Mouse (Mus musculus) liver, embryonic 11.5 days (tissue): ENCODE measurements around the gene Tango2. TPM values are rescaled to one million over a fixed set of nuclear protein-coding genes. Genes with fewer than 3 reads are reported as not detected.

ENCODE experiments used
- ATAC-seq: fragments of 200-750 bp; cut with Nextera tagmentation; replicated peaks from 2 replicates; pipeline ENCODE4 v1.8.0; 2017; ENCODE audit warnings: moderate number of reproducible peaks, mild to moderate bottlenecking, moderate TSS enrichment, moderate library complexity; ENCODE audit not compliant: low FRiP score
- DNase-seq: peaks from one replicate; pipeline ENCODE4 v3.0.0-alpha.2; 2017; ENCODE audit warnings: low spot score
- H3K27ac ChIP-seq: fragments of 300-500 bp; sonication (generic); 2 replicates; pipeline ENCODE4 v1.5.1; 2014; ENCODE audit warnings: mild to moderate bottlenecking, low read depth, low read length, control low read depth
- H3K27me3 ChIP-seq: fragments of 300-500 bp; sonication (generic); replicated peaks from 2 replicates; pipeline ENCODE4 v1.6.1; 2014; ENCODE audit warnings: low read length, mixed read lengths; ENCODE audit not compliant: control insufficient read depth, insufficient read depth
- H3K36me3 ChIP-seq: fragments of 300-500 bp; sonication (generic); 2 replicates; pipeline ENCODE4 v1.6.1; 2014; ENCODE audit warnings: mild to moderate bottlenecking, low read length, moderate library complexity, mixed read lengths; ENCODE audit not compliant: control insufficient read depth, insufficient read depth
- H3K4me1 ChIP-seq: fragments of 300-500 bp; sonication (generic); replicated peaks from 2 replicates; pipeline ENCODE4 v1.6.1; 2014; ENCODE audit warnings: low read length, mixed read lengths; ENCODE audit not compliant: control insufficient read depth, insufficient read depth
- H3K4me2 ChIP-seq: fragments of 300-500 bp; sonication (generic); 2 replicates; pipeline ENCODE4 v1.6.1; 2014; ENCODE audit warnings: mild to moderate bottlenecking, control low read depth, moderate library complexity
- H3K4me3 ChIP-seq: fragments of 300-500 bp; sonication (generic); 2 replicates; pipeline ENCODE4 v1.5.1; 2014; ENCODE audit warnings: low read depth, low read length, control low read depth
- H3K9ac ChIP-seq: fragments of 300-500 bp; sonication (generic); 2 replicates; pipeline ENCODE4 v1.6.1; 2014; ENCODE audit warnings: low read depth, low read length, control low read depth
- H3K9me3 ChIP-seq: fragments of 300-500 bp; sonication (generic); 2 replicates; pipeline ENCODE4 v1.6.1; 2016; ENCODE audit warnings: low read length, inconsistent platforms, mixed read lengths; ENCODE audit not compliant: control insufficient read depth
- WGBS: fragments of 180-500 bp; shearing (Covaris S2); extraction: QIAGEN DNeasy Blood & Tissue Kit; methylation state at CpG from one replicate; pipeline ENCODE4 v1.1.7; 2014; 5-methylcytosine and 5-hydroxymethylcytosine counted together
- polyA plus RNA-seq: library from polyadenylated mRNA; unstranded; fragments of >200 nt; fragmentation: Nextera tagmentation; extraction: Ambion mirVana; gene quantifications from 2 replicates; pipeline ENCODE4 v1.2.1, GENCODE M21; 2014

Tango2 gene
- polyA plus RNA-seq, 1 experiment from 2014 or later: 109 TPM

DNA sequence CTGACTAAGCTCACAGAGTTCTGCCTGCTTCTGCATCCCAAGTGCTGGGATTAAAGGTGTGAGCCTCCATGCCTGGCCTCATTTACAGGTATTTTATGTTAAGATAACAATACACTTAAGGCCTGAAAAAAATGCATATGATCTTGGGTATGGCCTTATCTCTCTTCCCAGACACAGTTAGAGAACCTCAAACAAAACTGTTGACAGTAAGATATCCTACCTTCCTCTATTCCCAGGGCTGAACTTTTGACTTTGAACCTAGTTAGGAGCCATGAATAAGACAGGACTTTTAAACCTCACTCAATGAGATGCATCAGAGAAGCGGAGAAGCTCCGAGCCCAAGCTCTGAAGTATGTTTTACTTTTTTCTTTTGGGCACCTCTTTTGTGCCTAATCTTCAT is 5.8 kb downstream of the Tango2 start:
- Histone ChIP-seq H3K27me3 (peaks cover 9% of the 10 kb centered on the region), H3K4me3 (peak overlapping the region; percentile 80), H3K4me2 (peak overlapping the region; percentile 65), H3K36me3 (no peaks in the 10 kb centered on the region), H3K9me3 (no peaks in the 10 kb centered on the region), H3K4me1 (peaks cover 27% of the 10 kb centered on the region), H3K9ac (peak overlapping the region; percentile 80), H3K27ac (peak overlapping the region; percentile 84)
- WGBS: 49% methylated on average over 2 of the region's 2 CpGs
- DNase-seq: no peak
- peak; percentile 57 for ATAC-seq

DNA sequence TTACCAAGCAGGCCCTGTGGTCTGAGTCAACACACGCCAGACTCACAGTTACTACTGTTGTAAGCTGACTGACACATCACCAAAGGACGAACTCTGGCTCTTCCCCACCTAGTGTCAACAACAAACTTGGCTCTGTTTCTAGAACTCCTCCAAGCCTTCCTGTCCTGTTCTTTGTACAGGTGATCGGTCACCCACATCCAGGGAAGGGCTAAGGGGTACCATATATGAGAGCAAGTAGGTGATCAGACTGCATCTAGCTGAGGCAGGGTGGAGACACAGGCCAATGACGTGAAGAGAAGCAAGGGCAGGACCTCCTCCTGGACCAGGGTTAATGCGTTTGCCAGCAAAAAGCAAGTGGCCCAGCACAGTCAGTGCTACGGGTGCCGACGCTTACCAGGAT is 6.3 kb downstream of the Tango2 start:
- peak overlapping the region; percentile 70; the same call in 1 of the 2 replicates for H3K27ac ChIP-seq
- DNase-seq: no peak
- no peaks in the 10 kb centered on the region for H3K9me3 ChIP-seq
- H3K9ac ChIP-seq: peak overlapping the region; percentile 23; the same call in 1 of the 2 replicates
- ATAC-seq: peak; percentile 21; the same call in 1 of the 2 replicates
- H3K4me2 ChIP-seq: peak overlapping the region; percentile 65
- no peaks in the 10 kb centered on the region for H3K36me3 ChIP-seq
- peaks cover 4% of the 10 kb centered on the region for H3K27me3 ChIP-seq
- 56% methylated on average over 8 of the region's 8 CpGs for WGBS
- H3K4me1 ChIP-seq: peaks cover 27% of the 10 kb centered on the region
- H3K4me3 ChIP-seq: peak overlapping the region; percentile 80

DNA sequence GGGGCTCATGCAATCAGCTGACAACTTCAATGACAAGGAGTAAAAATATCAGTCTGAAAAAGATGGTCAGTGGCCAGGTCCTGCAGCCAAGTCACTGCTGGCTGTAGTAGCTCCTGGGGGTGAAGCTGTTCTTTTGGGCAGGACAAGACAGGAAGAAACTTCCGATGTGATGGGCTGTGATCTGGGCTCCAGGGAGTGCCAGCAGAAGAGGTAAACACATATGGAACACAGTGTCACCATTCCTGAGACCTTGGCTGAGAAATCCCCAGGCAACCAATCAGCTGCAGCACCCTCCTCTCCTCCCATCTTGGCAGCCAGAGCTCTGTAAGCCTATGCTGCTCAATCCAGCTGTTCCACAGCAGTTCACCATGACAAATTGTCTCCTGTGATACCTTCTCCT is 8.0 kb downstream of the Tango2 start:
- DNase-seq (no peak), ATAC-seq (no peak)
- H3K9me3 ChIP-seq: no peaks in the 10 kb centered on the region
- no peak overlapping the region for H3K27ac ChIP-seq
- H3K4me1 ChIP-seq: peaks cover 25% of the 10 kb centered on the region
- no peak overlapping the region for H3K9ac ChIP-seq
- H3K27me3 ChIP-seq: no peaks in the 10 kb centered on the region
- WGBS: 67% methylated on average over 1 of the region's 1 CpGs
- no peak overlapping the region for H3K4me2 ChIP-seq
- 0 out of 2 replicates have a peak, but pooled peaks cover under 1% of the 10 kb centered on the region for H3K36me3 ChIP-seq
- no peak overlapping the region for H3K4me3 ChIP-seq

DNA sequence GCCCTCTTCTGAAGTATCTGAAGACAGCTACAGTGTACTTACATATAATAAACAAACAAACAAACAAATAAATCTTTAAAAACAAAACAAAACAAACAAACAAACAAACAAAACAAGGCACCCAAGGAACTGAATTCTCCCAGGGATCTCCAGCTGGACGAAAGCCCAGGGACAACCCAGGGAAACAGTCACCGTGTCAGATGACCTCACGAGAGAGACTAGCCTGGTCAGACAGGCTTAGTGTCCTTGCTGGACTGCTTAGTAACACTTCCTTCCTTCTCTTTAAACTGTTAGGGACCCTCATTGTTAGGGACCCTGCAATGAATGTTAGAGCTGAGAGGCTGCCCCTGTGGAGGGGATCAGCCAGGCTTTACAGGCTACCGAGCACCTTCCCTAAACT is 10.6 kb downstream of the Tango2 start:
- no peak for ATAC-seq
- H3K36me3 ChIP-seq: 0 out of 2 replicates have a peak, but pooled peaks cover 2% of the 10 kb centered on the region
- no peaks in the 10 kb centered on the region for H3K27me3 ChIP-seq
- 80% methylated on average over 4 of the region's 4 CpGs for WGBS
- H3K4me3 ChIP-seq: no peak overlapping the region
- H3K27ac ChIP-seq: no peak overlapping the region
- peaks cover 12% of the 10 kb centered on the region for H3K4me1 ChIP-seq
- H3K9me3 ChIP-seq: no peaks in the 10 kb centered on the region
- H3K9ac ChIP-seq: no peak overlapping the region
- DNase-seq: no peak
- no peak overlapping the region for H3K4me2 ChIP-seq

DNA sequence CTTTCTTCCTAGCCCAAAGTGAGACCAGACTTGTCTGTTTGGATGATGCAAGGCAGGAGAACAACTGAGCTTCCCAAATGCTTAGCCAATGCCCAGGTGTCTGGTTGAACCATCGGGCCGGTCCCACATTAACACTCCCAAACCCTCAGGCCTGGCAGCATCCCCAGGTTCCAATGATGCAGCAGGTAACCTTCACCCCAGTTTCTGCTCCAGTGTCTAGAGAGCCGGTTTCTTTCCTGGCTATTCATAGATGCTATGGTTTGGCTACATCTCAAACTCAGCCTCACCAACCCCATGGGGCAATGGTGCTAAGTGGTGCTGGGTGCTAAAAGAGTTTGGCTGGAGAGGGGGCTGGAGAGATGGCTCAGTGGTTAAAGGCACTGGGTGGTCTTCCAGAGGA is 11.9 kb downstream of the Tango2 start:
- Histone ChIP-seq H3K36me3 (0 out of 2 replicates have a peak, but pooled peaks cover 4% of the 10 kb centered on the region), H3K9ac (no peak overlapping the region), H3K4me2 (no peak overlapping the region), H3K27me3 (no peaks in the 10 kb centered on the region), H3K9me3 (no peaks in the 10 kb centered on the region), H3K4me1 (peaks cover under 1% of the 10 kb centered on the region), H3K4me3 (no peak overlapping the region), H3K27ac (no peak overlapping the region)
- WGBS: 96% methylated on average over 3 of the region's 3 CpGs
- ATAC-seq (no peak), DNase-seq (no peak)

DNA sequence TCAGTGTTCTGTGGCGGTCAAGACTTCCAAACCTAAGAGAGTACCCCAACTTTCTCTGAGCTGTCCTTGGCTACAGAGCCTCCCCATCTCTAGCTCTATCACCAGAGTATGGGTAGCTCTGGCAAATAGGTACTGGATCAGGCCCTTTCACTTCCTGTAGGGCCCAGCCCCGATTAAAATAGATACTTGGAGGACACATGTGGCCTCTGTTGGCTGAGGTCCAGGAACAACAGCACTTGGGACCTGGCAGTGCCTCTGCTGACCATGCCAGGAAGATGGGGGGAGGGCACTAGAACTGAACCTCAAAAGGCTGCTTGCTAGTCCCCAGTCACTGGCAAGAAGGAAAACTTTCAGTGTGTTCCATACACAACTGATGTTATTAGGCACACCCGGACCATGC is 13.9 kb downstream of the Tango2 start:
- 90% methylated on average over 3 of the region's 3 CpGs for WGBS
- Histone ChIP-seq H3K9ac (no peak overlapping the region), H3K36me3 (0 out of 2 replicates have a peak, but pooled peaks cover 4% of the 10 kb centered on the region), H3K9me3 (no peaks in the 10 kb centered on the region), H3K27ac (no peak overlapping the region), H3K4me2 (no peak overlapping the region), H3K4me3 (no peak overlapping the region), H3K4me1 (no peaks in the 10 kb centered on the region), H3K27me3 (no peaks in the 10 kb centered on the region)
- no peak for DNase-seq
- no peak for ATAC-seq

DNA sequence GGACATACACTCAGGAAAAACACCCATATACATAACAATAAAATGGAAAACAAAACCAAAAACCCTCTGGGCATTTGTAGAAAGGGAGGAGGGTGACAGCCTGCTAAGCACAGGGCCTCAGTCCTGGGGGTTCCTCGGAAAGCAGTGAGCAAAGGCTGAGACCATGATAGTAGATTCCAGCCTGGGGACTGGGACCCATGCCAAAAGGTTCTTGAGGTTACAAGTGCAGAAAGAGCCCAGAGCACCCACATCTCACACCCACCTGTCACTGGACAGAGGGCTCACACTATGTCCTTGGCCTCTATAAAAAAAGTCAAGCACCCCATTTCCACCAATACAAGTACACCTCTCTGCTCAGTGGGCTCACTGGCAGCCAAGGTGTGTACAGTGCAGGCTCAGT is 19.4 kb downstream of the Tango2 start:
- H3K27me3 ChIP-seq: no peaks in the 10 kb centered on the region
- H3K36me3 ChIP-seq: peaks cover 9% of the 10 kb centered on the region; the same call in 1 of the 2 replicates
- H3K27ac ChIP-seq: no peak overlapping the region
- H3K4me2 ChIP-seq: no peak overlapping the region
- WGBS: 97% methylated on average over 1 of the region's 1 CpGs
- H3K9me3 ChIP-seq: no peaks in the 10 kb centered on the region
- DNase-seq (no peak), ATAC-seq (no peak)
- H3K4me1 ChIP-seq: no peaks in the 10 kb centered on the region
- H3K4me3 ChIP-seq: no peak overlapping the region
- H3K9ac ChIP-seq: no peak overlapping the region

DNA sequence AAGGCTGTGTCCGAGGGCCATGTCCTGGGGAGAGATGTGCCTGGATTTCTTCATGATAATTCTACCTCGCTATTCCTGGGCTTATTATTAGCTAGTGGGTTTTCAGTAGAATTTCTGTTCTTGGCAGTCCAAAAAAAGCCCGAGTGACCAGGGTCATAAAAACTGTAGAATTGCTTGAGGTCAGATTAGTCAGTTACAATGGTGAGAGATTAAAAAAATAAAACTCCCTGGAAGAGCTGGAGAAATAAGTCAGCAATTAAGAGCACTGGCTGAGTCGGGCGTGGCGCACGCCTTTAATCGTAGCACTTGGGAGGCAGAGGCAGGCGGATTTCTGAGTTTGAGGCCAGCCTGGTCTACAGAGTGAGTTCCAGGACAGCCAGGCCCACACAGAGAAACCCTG is 20.0 kb downstream of the Tango2 start:
- H3K27me3 ChIP-seq: no peaks in the 10 kb centered on the region
- no peak overlapping the region for H3K4me3 ChIP-seq
- H3K9me3 ChIP-seq: no peaks in the 10 kb centered on the region
- no peaks in the 10 kb centered on the region for H3K4me1 ChIP-seq
- 90% methylated on average over 9 of the region's 9 CpGs for WGBS
- H3K4me2 ChIP-seq: no peak overlapping the region
- DNase-seq (no peak), ATAC-seq (no peak)
- peaks cover 9% of the 10 kb centered on the region; the same call in 1 of the 2 replicates for H3K36me3 ChIP-seq
- no peak overlapping the region for H3K27ac ChIP-seq
- H3K9ac ChIP-seq: no peak overlapping the region

DNA sequence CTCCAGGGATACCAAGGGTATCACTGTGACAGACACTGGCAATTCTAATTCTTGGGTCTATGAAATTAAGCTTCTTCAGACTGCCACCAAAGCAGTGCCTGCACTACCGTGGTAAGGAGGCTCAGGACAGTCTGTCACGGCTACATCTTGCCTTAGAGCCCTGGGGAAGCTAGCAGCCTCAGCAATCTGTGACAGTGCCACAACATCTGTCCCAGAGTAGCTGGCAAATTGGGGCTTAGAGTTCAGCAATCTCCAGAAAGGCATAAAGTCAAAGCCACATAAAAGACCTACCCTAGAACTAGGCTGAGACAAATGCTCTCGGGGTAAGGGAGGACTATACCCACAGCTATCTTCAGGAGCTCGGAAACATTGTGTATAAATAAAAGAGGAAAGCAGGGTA is 22.2 kb downstream of the Tango2 start:
- DNase-seq (no peak), ATAC-seq (no peak)
- Histone ChIP-seq H3K4me2 (no peak overlapping the region), H3K9ac (no peak overlapping the region), H3K36me3 (peaks cover 7% of the 10 kb centered on the region; the same call in 1 of the 2 replicates), H3K4me3 (no peak overlapping the region), H3K27me3 (no peaks in the 10 kb centered on the region), H3K9me3 (no peaks in the 10 kb centered on the region), H3K4me1 (no peaks in the 10 kb centered on the region), H3K27ac (no peak overlapping the region)
- 73% methylated on average over 4 of the region's 4 CpGs for WGBS
